Mouse (Mus musculus): Measurements from ENCODE around the gene Shld1.

Gene Shld1

DNA sequence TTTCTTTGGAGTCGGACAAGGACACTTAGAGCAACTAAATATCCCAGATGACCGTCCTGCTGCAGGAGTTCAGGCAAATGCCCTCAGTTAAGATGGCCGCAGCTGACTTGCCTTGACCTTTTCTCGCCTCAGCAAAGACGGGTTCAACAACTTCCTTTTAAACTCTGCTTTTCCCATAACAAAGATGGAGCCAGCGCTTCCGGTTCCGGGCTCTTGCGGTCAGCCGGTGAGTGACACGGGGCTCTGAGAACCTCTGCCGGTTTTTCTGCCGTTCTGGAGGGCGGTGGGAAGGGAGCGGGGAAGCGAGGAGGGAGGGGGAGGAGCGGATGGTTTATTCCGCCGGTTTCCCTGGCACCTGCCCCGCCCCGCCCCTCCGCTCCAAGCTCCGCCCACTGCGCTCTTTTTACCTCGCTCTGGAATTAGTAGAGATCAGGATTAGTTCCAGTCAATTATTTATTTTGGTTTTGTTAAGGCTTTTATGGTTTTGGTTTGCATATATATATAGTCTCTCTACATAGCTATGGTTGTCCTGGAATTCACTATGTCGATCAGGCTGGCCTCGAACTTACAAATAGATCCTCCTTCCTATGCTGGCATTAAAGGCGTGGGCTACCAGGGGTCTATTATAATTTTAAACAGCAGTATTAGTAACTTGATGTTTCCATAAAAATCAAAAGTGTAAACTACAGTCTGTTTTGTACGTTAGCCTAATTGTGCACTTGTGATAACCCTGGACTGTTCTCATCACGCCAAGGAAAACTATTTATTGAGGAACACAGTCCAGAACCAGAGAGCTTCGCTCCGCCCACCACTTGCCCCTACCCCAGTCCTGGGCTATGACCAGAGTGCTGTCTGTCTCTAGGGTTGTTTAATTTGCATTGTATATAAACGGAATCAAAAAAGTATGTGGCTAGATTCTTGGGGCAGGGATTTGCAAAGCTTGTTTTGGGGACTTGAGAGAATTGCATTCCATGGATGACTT is at the start of gene Shld1:
TSS of gene Shld1 (plus strand) at position 176 of the 982 bp plus-strand sequence.
- DNase-seq = peak; percentile 79 to 80

DNA sequence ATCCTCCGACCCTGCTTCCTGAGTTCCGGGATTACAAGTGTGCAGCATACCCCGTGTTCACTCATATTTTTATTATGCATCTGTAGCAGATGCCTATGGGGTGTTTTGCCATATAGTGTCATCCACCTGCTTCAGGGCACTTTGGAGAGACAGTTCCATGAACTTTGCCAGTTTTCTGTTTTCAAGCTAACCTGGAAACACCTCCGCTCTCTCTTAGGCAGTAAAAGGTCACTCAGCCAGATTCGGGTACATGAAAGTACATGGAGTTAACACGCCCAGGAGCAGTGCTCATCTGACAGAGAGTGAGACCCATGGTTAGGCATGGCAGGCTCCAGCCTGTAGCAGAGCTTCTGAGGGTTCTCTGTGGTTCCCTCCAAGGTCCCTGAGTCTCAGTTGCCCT is 48.4 kb upstream of the Shld1 start:
- DNase-seq = no peak

DNA sequence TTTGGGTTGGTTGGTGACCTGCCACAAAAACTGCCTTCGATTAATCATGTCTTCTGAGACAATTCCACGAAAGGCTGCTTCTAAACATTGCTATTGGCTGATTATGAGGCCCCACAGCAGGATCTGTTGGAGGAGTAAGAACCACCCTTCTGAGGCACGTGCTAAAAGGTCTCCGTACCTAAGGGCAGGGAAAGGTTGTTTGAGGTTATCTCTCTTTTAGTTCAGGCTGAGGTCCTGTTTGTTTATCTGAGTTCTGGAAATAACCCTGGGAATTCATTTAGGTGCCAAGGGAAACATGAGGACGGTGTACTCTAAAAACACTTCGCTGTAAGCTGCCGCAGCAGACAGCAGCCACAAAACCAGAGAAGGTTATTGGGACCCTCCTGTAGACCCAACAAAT is 47.4 kb upstream of the Shld1 start:
- DNase-seq = no peak

DNA sequence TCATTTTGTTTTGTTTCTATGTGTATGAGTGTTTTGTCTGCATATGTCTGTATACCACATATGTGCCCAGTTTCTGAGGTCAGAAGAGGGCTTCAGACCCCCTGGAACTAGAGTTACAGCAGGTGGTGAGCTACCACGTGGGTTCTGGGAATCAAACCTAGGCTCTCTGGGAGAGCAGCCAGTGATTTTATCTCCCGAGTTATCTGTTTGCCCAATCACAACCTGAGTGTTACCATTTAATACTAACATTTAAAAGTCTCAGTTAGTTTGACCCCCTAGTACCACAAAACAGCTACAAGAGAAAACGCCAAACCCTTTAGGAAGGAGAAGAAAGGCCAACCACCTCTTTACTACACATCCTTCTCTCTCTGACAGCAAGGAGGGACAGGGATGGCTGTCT is 45.5 kb upstream of the Shld1 start:
- DNase-seq = no peak

DNA sequence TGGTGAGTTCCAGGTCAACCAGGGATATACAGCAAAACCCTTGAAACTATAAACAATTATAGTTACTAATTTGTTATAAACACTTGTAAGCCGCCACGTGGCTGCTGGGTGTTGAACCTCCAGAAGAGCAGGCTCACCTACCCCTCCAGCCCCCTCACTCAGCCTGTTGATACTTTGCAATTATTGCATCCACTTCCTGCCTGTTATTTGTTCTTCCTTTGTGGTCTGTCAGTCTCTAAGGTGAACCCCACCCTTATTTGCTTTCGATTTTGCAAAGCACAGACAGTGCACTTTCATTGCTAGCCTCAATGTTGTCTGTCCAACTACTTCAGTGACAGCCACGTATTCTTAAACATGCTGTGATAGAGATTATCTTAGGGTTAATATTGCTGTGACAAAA is 43.6 kb upstream of the Shld1 start:
- DNase-seq = peak; percentile 50 to 53

DNA sequence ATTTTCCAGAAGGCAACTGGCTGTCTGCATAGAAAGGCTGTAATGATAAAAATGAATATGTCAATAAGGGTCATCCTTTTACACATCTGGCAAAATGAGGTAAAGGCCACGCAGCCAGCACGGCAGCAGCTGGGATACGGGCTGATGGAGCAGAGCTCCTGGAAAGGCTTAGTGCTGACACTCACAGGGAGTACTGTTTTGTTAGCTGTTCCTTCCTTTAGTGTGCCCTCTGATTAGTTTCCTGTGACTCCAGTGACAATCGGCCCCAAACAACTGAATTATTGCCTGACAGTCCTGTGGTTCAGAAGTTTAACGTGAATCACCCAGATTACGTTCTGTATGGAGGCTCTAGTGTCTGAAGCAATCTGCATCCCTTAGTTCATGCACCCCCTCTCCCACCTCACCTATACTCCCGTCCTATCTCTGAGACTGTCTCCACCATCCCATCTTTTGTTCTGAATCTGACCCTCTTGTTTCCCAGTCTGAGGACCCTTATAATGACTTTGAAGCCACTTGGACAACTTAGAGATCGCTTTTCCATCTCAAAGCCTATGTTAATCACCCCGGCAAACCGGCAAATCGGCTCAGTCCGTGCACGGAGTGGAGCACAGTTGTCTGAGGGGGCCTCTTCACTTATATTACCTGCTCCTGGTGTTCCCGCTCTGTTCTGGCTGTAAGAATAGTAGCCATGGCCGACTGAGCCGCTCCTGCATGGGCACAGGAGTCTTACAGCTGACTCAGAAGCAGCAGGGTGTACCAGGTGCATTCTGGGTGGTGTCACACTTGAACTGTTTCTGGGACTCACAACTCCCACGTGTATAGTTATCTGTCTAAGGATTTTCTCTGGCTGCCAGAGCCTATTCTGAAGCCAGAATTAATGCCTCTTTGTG is 39.6 kb upstream of the Shld1 start:
- no peak for DNase-seq

DNA sequence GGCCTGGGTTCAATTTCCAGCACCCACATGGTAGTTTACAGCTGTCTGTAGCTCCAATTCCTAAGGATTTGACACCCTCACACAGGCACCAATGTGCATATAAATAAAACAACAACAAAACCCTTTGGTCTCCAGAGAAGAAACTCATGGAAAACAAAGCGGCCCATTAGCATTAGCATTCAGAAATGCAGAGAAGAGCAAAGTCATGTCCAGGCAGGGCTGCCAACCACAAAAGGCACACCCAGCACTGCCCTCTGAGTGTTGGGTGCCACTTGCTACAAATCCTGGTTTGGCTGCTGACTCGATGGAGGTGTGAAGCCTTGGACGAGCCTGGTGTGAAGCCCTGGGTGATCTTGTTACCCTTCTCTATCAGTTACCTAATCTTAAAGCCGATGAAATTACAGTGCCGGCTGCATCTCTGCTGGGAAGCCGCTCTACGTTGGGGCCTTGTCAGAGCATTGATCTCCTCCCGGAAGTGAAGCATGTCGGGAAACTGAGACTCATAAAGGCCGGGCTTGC is 37.3 kb upstream of the Shld1 start:
- DNase-seq = no peak

DNA sequence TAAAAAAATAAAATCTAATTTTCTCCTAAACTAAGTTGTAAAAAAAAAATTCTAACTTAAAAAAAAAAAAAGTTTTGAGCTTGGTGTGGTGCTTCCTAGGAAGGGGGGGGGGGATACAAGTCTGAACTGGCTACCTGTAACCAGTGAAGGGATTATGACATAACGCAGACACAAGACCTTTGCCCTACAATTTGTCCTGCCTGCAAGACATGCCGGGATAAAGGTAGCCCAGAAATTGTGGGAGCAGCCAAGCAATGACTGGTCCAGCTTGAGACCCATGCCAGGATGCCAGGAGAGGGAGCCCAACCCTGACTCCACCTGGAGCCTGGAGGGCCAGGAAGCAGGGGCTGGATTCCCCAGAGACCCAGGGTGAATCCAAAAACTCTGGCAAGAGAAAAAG is 36.2 kb upstream of the Shld1 start:
- DNase-seq = no peak

DNA sequence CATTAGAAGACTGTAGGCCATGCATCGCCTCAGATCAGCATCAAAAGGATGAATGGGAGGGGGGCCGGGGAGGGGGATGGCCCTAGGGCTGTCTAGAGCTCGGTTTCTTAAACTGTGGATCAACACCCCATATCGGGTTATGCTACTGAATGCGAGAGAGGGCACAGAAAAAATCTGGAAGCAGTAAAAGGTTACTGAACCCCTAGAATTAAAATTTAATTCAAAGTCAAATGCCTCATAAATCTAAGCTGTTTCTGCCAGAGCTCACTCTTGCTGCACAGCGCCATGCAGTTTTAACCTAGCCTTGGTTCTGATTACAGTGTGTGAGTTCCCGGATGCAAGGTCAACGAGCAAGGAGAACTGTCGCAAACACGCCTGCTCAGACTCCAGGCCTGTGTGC is 34.3 kb upstream of the Shld1 start:
- DNase-seq = no peak

DNA sequence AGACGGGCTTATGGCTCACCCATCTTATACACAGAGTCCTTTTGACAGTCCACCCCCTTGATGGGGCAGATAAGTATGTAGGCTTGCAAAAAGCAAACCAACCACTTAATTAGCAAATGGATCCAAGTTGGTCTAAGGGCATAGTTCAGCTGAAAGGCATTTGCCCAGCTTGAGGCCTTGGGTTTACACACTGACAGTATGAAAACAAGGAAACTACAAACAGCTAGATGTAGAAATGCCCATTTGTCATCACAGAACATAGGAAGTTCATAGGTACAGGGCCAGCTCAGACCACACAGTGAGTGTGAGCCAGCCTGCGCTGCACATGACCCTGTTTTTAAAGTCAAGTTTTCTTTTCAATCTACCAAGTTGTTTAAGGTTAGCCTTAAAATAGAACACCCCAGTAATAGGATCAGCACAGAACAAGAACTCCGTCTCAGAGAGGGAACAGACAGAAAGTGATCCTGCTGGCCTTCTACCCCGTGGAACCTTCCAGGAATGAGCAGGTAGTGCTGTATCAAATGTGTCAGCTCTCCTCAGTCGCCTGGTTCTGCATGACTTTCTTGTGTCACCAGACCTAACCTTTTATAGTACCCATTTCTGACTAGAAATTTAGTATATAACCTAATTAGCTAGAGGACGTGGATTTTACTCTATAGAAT is 31.8 kb upstream of the Shld1 start:
- no peak for DNase-seq

DNA sequence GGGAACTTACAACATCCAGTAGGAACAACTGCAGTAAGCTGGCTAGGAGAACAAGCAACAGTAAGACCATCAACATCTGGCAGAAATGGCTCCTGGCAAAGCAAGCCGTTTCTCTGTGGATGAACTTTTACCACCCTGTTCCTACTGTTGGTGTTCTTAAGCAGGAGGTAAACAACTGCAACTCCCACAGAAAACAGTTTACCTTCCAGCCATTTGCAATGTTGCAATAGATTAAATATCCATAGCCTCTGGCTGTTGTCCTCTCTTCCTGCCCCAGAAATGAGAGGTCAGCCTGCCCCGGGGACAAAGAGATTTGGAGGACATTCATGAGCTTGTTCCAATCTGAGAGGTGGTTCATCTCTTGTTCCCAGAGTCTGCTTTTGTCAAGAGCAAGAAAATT is 29.5 kb upstream of the Shld1 start:
- no peak for DNase-seq

DNA sequence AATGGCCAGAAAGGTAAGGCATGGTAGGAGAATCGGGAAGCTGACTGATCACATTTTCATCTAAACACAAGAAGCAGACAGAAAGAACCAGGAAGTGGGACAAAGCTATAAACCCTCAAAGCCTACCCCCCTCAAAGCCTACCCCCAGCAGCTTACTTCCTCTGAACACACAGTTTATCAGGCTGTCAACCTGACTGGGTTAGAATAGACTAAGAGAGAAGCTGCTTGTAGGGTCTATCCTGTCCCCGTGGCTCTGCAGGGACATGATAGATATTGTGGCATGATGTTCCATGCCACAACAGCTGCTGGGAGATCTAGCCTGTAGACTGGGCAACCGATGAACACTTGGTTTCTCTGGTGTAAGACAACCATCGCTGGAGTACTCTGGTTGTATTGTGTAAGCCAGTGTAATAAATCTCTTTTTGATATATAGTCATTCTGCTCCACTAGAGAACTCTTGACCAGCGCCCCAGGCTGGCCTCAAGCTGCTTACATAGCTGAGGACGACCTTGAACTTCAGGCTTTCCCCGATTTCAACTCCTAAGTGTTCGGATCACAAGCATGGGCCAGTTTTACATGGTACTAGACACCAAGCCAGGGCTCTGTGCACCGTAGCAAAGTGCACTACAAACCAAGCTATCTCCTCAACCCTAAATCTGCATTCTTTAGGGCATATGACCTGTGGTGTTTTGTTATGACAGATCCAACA is 28.2 kb upstream of the Shld1 start:
- DNase-seq = no peak

DNA sequence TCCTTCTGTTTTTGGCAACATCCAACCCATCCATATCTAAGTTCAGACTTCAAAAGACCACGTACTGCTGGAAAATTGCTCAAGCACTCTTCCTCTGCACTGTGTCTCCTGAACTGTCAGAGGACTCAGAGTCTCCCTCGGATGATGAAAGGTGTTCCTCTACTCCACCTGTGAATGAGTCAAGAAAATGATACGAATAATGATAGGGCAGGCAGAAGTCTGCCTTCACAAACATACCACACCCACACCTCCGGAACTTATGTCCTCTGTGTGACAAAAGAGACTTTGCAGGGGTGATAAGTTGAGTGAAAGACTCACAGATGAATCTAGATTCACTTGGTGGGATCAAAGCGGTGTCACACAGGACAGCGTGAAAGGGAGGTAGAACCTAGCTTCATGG is 17.6 kb upstream of the Shld1 start:
- no peak for DNase-seq

DNA sequence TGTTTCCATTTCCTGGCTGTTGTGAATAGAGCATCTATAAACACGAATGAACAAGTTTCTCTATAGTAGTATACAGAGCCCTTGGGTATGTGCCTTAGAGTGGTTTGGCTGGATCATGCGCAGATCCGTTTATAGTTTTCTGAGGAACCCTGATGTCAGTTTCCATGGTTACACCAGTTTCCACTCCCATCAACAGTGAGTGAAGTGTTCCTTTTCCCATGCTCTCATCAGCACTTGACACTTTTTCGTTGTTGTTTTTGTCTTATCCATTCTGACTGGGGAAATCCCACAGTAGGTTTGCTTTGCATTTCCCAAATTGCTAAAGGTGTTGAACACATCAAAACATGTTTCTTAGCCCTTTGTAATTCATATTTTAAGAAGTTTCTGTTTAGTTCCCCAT is 16.4 kb upstream of the Shld1 start:
- no peak for DNase-seq

DNA sequence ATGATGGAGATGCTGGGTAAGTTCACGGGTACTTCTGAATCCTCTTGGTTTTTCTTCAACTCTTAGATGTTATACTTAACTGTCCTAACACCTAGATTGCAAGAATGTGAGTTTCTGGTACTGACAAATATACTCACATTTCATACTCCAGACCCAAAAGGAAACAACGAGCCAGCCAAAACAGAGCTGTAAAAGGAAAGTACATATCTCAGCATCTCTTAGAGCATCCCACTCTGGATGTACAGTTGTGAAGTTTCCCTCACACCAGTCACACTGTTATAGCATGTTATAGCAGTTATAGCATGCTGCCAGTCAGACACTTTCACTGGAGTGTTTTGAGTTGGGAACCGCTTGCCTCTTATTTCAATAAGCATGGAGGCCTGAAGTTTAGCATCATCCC is 14.6 kb upstream of the Shld1 start:
- DNase-seq = no peak

DNA sequence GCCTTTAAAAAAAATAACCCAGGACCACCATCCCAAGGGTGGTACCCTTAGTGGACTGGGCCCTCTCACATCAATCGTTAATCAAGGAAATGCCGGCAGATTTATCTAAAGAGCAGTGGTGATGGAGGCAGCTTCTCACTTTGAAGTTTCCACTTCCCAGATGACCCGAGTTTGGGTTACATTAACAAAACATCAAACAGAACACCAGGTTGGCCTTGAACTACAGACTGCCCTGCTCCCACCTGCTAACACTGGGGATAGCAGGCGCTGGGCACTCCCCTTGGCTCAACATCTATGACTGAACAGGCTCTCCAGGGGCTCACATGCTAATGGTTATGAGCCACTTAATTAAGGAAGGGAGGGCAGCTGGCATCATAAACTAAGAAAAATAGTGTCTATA is 10.6 kb upstream of the Shld1 start:
- DNase-seq = no peak

DNA sequence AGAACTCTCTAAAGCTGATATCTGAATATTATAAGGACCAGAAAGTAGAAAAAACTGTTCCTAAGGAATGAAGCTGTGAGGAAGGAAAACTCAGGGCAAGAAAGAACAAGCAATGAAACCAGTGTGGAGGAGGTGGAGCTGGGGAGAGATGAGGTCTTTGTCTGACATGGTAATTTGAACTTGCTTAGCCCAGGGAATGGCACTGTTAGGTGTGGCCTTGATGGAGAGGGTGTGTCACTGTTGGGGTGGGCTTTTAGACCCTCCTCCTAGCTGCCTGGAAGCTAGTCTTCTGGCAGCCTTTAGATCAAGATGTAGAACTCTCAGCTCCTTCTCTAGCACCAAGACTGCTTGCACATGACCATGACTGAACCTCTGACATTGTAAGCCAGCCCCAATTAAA is 1.7 kb upstream of the Shld1 start:
- DNase-seq = no peak

DNA sequence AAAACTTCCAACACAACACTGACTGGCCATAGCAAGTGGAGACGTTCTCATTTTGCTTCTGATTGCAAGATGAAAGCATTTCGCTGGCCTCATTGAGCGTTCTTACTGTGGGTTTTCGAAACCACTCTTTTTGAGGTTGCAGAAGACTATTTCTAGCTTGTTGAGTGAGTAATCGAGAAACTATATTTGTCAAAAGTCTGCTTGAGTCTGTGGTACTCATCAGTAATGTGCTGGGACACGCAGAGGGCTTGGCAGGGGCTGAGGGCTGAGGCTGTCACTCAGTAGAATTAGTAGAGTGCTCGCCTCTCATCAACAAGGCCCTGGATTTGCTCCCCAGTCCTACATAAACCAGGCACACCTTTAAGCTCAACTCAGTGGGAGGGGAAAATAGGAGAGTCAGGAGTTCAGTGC is 1.9 kb downstream of the Shld1 start:
- no peak for DNase-seq

DNA sequence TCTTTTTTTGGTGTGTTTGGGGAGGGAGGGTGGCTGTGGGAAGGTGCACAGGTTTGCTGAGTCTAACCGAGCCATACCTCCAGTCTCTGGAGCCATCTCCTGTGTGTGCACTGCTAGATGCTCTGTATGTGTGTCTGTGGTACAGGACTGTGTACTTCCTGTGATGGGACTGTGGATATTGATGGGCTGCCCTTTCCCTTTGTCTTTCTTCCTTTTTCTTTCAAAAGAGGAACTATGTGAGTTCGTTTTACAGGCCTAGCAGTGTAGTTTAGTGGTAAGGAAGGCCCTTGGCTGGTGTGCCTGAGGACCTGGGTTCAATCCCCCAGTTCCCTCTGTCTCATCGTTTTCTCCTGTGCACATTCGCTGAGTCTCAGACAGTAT is 2.4 kb downstream of the Shld1 start:
- DNase-seq = peak; percentile 6 to 14

DNA sequence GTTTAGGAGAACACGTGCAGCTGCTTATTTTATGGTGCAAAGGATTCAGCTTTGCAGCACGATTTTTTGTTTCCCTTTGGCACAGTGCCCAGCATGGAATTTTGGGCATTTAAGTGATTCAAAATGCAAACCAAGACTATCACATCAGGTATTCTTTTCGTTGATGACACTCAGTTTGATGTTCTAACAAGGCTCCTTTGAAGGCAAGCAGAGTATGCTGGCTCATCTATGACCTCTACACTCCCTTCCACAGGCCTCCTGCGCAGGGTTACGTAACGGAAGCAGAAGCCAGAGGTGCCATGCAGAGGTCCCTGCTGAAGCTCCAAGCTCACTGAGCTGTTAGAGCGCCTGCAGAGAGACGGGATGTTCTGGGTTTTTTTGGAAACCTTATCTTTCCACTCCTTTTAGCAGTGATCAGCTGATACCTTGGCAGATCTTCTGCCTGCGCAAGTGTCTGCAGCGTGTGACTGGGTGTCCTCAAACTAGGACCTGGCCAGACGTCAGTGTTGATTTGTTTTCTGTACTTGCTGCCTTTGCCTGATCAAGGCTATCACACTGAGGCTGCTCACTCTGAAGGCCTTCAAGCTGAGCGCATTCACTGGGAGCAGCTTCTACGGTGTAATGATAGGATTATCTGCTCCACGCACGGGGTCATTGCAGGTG is 3.0 kb downstream of the Shld1 start:
- DNase-seq = no peak

DNA sequence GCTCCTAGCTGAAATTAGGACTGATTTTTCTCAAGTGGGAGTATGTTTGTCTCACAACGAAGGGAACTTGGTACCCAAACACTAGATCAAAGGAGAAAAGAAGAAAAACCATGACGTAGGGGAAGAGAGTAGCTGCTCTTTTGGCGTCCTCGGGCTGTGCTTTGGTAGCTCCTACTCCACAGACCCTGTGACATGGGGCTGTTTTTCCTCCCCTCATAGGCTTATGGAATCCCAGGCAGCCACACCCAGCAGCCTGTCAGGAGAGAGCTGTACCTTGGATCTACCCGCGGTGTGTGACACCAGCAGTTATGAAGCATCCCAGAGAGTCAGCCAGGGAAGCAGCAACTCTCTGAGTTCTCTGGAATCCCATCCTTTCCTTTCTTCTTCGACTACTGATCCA is 5.0 kb downstream of the Shld1 start:
- no peak for DNase-seq

DNA sequence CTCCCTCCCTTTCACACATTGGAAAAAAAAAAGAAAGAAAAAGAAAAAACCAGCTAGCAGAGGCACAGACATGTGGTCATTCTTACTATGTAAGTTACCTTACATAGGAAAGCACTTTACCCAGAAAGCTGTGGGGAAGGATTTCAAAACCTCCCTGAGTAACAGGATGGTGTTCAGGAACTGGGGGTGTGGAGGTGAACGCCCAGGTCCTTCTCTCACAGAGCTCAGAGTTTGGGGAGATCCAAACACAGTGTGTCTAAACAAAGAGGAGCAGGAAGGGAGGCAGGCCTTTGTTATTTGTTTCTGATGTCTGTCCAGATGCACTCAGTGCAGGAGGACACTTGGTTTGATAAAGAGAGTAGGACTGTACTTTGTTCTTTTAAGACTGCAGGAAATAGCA is 5.6 kb downstream of the Shld1 start:
- no peak for DNase-seq

All from B cell, adult 2 months (primary cell).